15 mouse cellular contexts compared by ENCODE assay signal in genomic region chr15:93919577-93919976, GRCm38 (mm10).
"Had no signal": no experiment of that assay in that cellular context is flagged by ENCODE, and none has a peak within 500 bp of the region (broad histone marks: within the 10 kb centered on the region; RNA-seq: fewer than 3 reads in every experiment).

No protein-coding gene starts in this region.

- H3K27ac ChIP-seq: midbrain, embryonic 12.5 days; neural tube, embryonic 12.5 days; stomach, embryonic 15.5 days; stomach, postnatal 0 days had no signal

- ATAC-seq: midbrain, embryonic 16.5 days had no signal

- H3K9ac ChIP-seq: lung, embryonic 14.5 days; midbrain, embryonic 12.5 days; neural tube, embryonic 12.5 days; stomach, embryonic 15.5 days had no signal

- H3K27me3 ChIP-seq: megakaryocyte, embryonic 14.5 days; midbrain, embryonic 12.5 days; neural tube, embryonic 12.5 days; stomach, embryonic 15.5 days had no signal

- H3K4me3 ChIP-seq: megakaryocyte, embryonic 14.5 days; midbrain, embryonic 12.5 days; neural tube, embryonic 12.5 days; stomach, embryonic 15.5 days had no signal

- H3K4me1 ChIP-seq: midbrain, embryonic 12.5 days; neural tube, embryonic 12.5 days had no signal

- DNase-seq: lung, adult 18-20 months; lung, embryonic 14.5 days; lung, postnatal 10 days; lung, postnatal 4 days; midbrain, embryonic 14.5 days; right cerebral cortex, postnatal 14 days; thymus, adult 2 months; thymus, postnatal 25 days; thymus, postnatal 4 days had no signal

- H3K9me3 ChIP-seq: midbrain, embryonic 12.5 days; stomach, embryonic 15.5 days had no signal

- H3K4me2 ChIP-seq: lung, embryonic 14.5 days; midbrain, embryonic 12.5 days; neural tube, embryonic 12.5 days; stomach, embryonic 15.5 days had no signal

- H3K36me3 ChIP-seq: midbrain, embryonic 12.5 days; neural tube, embryonic 12.5 days; stomach, embryonic 15.5 days had no signal
